Mouse (Mus musculus): ENCODE measurements around the gene Gss. TPM values are rescaled to one million over a fixed set of nuclear protein-coding genes. Genes with fewer than 3 reads are reported as not detected.
"Not testable (repeated sequence)": the region's sequence is repeated elsewhere in the genome, so short reads cannot be mapped to it uniquely, and the experiment has no call there.

Gene Gss
- polyA plus RNA-seq, 1 experiment from 2014 or later, result 29.8 TPM

- Histone ChIP-seq H3K9me3 (ENCODE audit: control insufficient read depth, low read length) (no peaks in the 10 kb centered on the region), H3K9ac (ENCODE audit: low read depth, low read length) (no peak overlapping the region), H3K4me3 (ENCODE audit: low read length) (no peak overlapping the region), H3K4me1 (ENCODE audit: control insufficient read depth, insufficient read depth, low read length) (no peaks in the 10 kb centered on the region), H3K27me3 (ENCODE audit: control insufficient read depth, insufficient read depth, low read length) (no peaks in the 10 kb centered on the region), H3K27ac (ENCODE audit: low read depth, low read length) (no peak overlapping the region), H3K36me3 (ENCODE audit: control insufficient read depth, insufficient read depth, low read length) (no peaks in the 10 kb centered on the region), H3K4me2 (replicated peaks; ENCODE audit: low read depth, low read length) (no peak overlapping the region)
- no peak for ATAC-seq (ENCODE audit: low FRiP score, low TSS enrichment)
Measured at GRCm38 (mm10) chr2:155552336-155552735, 40.3 kb downstream of the Gss start.

GRCm38 (mm10) chr2:155546955-155547354 is 45.7 kb downstream of the Gss start:
- H3K9ac ChIP-seq (ENCODE audit: low read depth, low read length), result no peak overlapping the region
- no peaks in the 10 kb centered on the region for H3K27me3 ChIP-seq (ENCODE audit: control insufficient read depth, insufficient read depth, low read length)
- no peaks in the 10 kb centered on the region for H3K4me1 ChIP-seq (ENCODE audit: control insufficient read depth, insufficient read depth, low read length)
- no peak overlapping the region for H3K4me3 ChIP-seq (ENCODE audit: low read length)
- no peak overlapping the region for H3K27ac ChIP-seq (ENCODE audit: low read depth, low read length)
- no peaks in the 10 kb centered on the region for H3K36me3 ChIP-seq (ENCODE audit: control insufficient read depth, insufficient read depth, low read length)
- no peak overlapping the region for H3K4me2 ChIP-seq (replicated peaks; ENCODE audit: low read depth, low read length)
- WGBS, result 79% methylated on average over 1 of the region's 1 CpGs
- H3K9me3 ChIP-seq (ENCODE audit: control insufficient read depth, low read length), result no peaks in the 10 kb centered on the region
- ATAC-seq (ENCODE audit: low FRiP score, low TSS enrichment), result no peak

DNA sequence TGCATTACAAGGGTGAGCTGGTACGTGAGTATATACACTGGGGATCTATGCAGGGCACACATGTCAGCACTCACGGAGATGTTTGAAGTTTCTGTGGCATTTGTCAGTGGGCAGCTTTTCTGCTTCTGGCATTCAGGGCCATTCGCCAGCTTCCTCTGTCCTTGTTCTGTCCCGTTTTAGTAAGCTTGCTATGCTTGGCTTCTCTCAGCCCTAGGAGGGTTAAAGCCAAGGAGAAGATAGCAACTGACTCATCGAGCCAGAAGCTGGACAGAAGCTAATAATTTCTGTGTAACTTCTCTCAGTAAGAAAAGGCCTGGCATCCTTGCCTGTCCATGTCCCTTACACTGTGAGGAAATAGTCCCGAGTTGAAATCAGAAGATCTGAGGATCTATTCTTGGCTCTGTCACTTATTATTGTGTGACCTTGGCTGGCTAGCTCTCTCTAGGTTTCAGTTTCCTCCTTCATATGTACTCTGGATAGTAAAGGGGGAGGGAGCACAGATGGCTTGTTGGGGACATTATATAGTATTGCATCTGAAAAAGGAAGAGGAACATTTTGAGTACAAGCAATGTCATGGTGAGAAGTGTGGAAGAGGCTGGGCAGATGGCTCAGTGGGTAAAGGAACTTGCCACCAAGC is 51.7 kb downstream of the Gss start:
- Histone ChIP-seq H3K36me3 (ENCODE audit: control insufficient read depth, insufficient read depth, low read length) (no peaks in the 10 kb centered on the region), H3K4me3 (ENCODE audit: low read length) (no peak overlapping the region), H3K9me3 (ENCODE audit: control insufficient read depth, low read length) (no peaks in the 10 kb centered on the region), H3K4me1 (ENCODE audit: control insufficient read depth, insufficient read depth, low read length) (no peaks in the 10 kb centered on the region), H3K27me3 (ENCODE audit: control insufficient read depth, insufficient read depth, low read length) (no peaks in the 10 kb centered on the region), H3K27ac (ENCODE audit: low read depth, low read length) (no peak overlapping the region), H3K4me2 (replicated peaks; ENCODE audit: low read depth, low read length) (no peak overlapping the region), H3K9ac (ENCODE audit: low read depth, low read length) (no peak overlapping the region)
- ATAC-seq (ENCODE audit: low FRiP score, low TSS enrichment), result no peak
- 72% methylated on average over 6 of the region's 6 CpGs for WGBS

GRCm38 (mm10) chr2:155539696-155540095 is 52.9 kb downstream of the Gss start:
- H3K9ac ChIP-seq (ENCODE audit: low read depth, low read length), result no peak overlapping the region
- no peaks in the 10 kb centered on the region for H3K36me3 ChIP-seq (ENCODE audit: control insufficient read depth, insufficient read depth, low read length)
- no peaks in the 10 kb centered on the region for H3K9me3 ChIP-seq (ENCODE audit: control insufficient read depth, low read length)
- no peaks in the 10 kb centered on the region for H3K4me1 ChIP-seq (ENCODE audit: control insufficient read depth, insufficient read depth, low read length)
- ATAC-seq (ENCODE audit: low FRiP score, low TSS enrichment), result no peak
- no peaks in the 10 kb centered on the region for H3K27me3 ChIP-seq (ENCODE audit: control insufficient read depth, insufficient read depth, low read length)
- no peak overlapping the region for H3K27ac ChIP-seq (ENCODE audit: low read depth, low read length)
- H3K4me3 ChIP-seq (ENCODE audit: low read length), result no peak overlapping the region
- no peak overlapping the region for H3K4me2 ChIP-seq (replicated peaks; ENCODE audit: low read depth, low read length)

DNA sequence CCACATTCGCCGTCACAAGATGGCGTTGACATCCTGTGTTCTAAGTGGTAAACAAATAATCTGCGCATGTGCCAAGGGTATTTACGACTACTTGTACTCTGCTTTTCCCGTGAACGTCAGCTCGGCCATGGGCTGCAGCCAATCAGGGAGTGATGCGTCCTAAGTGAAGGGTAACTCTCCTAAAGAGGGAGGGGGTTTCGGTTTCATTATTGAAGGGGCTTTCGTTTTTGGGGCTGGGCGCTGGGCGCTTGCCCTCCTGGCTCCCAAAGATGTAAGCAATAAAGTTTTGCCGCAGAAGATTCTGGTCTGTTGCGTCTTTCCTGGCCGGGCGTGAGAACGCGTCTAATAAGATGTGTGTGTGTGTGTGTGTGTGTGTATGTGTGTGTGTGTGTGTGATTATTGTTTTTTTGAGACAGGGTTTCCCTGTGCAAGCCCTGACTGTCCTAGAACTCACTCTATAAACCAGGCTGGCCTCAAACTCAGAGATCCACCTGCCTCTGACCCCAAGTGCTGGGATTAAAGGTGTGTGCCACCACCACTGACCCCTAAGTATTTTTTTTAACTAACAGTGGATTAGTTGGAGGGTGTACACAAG is 54.0 kb downstream of the Gss start:
- not testable (repeated sequence) for H3K9me3 ChIP-seq (ENCODE audit: control insufficient read depth, low read length); H3K9ac ChIP-seq (ENCODE audit: low read depth, low read length); H3K4me2 ChIP-seq (replicated peaks; ENCODE audit: low read depth, low read length); H3K4me1 ChIP-seq (ENCODE audit: control insufficient read depth, insufficient read depth, low read length); H3K4me3 ChIP-seq (ENCODE audit: low read length); H3K27me3 ChIP-seq (ENCODE audit: control insufficient read depth, insufficient read depth, low read length); H3K36me3 ChIP-seq (ENCODE audit: control insufficient read depth, insufficient read depth, low read length); ATAC-seq (ENCODE audit: low FRiP score, low TSS enrichment); H3K27ac ChIP-seq (ENCODE audit: low read depth, low read length)
- WGBS, result 82% methylated on average over 12 of the region's 19 CpGs

GRCm38 (mm10) chr2:155537761-155538462 is 54.7 kb downstream of the Gss start:
- Histone ChIP-seq H3K9ac (ENCODE audit: low read depth, low read length) (no peak overlapping the region), H3K4me2 (replicated peaks; ENCODE audit: low read depth, low read length) (no peak overlapping the region), H3K9me3 (ENCODE audit: control insufficient read depth, low read length) (no peaks in the 10 kb centered on the region), H3K27ac (ENCODE audit: low read depth, low read length) (no peak overlapping the region), H3K4me3 (ENCODE audit: low read length) (no peak overlapping the region), H3K27me3 (ENCODE audit: control insufficient read depth, insufficient read depth, low read length) (no peaks in the 10 kb centered on the region), H3K4me1 (ENCODE audit: control insufficient read depth, insufficient read depth, low read length) (no peaks in the 10 kb centered on the region), H3K36me3 (ENCODE audit: control insufficient read depth, insufficient read depth, low read length) (no peaks in the 10 kb centered on the region)
- WGBS, result 79% methylated on average over 5 of the region's 5 CpGs
- no peak for ATAC-seq (ENCODE audit: low FRiP score, low TSS enrichment)

DNA sequence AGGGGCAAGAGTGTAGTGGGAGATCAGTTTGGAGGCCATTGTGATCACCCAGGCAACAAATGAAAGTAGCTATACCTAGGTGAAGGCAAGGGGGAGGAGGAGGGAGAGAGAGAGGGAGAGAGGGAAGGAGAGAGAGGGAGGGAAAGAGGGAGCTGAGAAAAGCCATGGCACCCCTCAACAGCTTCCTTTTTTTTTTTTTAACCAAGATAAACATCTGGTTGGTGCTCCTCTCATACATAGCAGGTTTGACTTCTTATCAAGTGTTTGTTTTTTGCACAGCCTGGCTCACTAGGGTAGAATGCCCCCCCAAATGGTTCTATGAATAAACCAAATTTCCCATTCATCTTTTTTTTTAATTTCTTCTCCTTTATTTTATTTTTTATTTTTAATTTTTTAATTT is 56.3 kb downstream of the Gss start:
- Histone ChIP-seq H3K4me3 (ENCODE audit: low read length) (no peak overlapping the region), H3K4me1 (ENCODE audit: control insufficient read depth, insufficient read depth, low read length) (no peaks in the 10 kb centered on the region), H3K9me3 (ENCODE audit: control insufficient read depth, low read length) (no peaks in the 10 kb centered on the region), H3K36me3 (ENCODE audit: control insufficient read depth, insufficient read depth, low read length) (no peaks in the 10 kb centered on the region), H3K27ac (ENCODE audit: low read depth, low read length) (no peak overlapping the region), H3K27me3 (ENCODE audit: control insufficient read depth, insufficient read depth, low read length) (no peaks in the 10 kb centered on the region), H3K4me2 (replicated peaks; ENCODE audit: low read depth, low read length) (no peak overlapping the region), H3K9ac (ENCODE audit: low read depth, low read length) (no peak overlapping the region)
- no peak for ATAC-seq (ENCODE audit: low FRiP score, low TSS enrichment)

DNA sequence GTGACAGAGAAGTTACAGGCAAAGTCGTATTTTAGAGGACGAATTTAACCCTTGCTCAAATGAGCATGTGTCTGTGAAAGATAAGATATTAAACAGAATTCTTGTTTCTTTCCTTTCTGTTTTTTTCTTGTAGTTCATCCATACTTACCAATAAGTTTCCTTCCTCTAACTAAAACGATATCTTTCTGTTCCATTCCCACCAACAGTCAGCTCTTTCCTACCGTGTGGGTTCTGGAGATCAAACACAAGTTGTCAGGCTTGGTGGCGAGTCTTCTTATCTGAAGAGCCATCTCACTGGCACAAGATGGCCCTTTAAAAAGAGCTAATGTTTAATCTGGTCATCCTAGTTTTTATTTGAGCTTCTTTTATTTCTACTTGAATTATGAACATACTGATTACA is 65.2 kb downstream of the Gss start:
- no peak overlapping the region for H3K4me3 ChIP-seq (ENCODE audit: low read length)
- H3K27me3 ChIP-seq (ENCODE audit: control insufficient read depth, insufficient read depth, low read length), result no peaks in the 10 kb centered on the region
- no peak overlapping the region for H3K27ac ChIP-seq (ENCODE audit: low read depth, low read length)
- H3K36me3 ChIP-seq (ENCODE audit: control insufficient read depth, insufficient read depth, low read length), result no peaks in the 10 kb centered on the region
- no peak for ATAC-seq (ENCODE audit: low FRiP score, low TSS enrichment)
- no peaks in the 10 kb centered on the region for H3K9me3 ChIP-seq (ENCODE audit: control insufficient read depth, low read length)
- 73% methylated on average over 5 of the region's 5 CpGs for WGBS
- no peak overlapping the region for H3K4me2 ChIP-seq (replicated peaks; ENCODE audit: low read depth, low read length)
- H3K4me1 ChIP-seq (ENCODE audit: control insufficient read depth, insufficient read depth, low read length), result no peaks in the 10 kb centered on the region
- no peak overlapping the region for H3K9ac ChIP-seq (ENCODE audit: low read depth, low read length)

DNA sequence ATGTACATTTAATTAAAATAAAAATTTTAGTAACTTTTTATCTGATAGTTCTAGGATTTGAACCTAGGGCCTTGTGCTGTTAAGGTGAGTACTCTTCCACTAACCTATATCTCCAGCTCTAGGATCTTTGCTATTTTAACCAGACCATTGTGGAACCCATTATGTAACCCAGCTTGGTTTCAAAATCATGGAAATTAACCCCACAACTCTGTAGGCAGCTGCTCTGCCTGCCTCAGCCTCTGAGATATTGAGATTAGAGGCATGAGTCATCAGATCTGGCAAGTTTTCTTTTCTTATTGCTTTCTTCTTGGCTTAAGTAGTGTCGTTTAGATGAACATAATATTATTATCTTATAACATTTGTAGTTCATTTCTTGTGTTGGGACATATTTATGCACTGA is 68.2 kb downstream of the Gss start:
- Histone ChIP-seq H3K27me3 (ENCODE audit: control insufficient read depth, insufficient read depth, low read length) (no peaks in the 10 kb centered on the region), H3K9ac (ENCODE audit: low read depth, low read length) (no peak overlapping the region), H3K4me2 (replicated peaks; ENCODE audit: low read depth, low read length) (no peak overlapping the region), H3K9me3 (ENCODE audit: control insufficient read depth, low read length) (no peaks in the 10 kb centered on the region), H3K4me3 (ENCODE audit: low read length) (no peak overlapping the region), H3K4me1 (ENCODE audit: control insufficient read depth, insufficient read depth, low read length) (no peaks in the 10 kb centered on the region), H3K27ac (ENCODE audit: low read depth, low read length) (no peak overlapping the region), H3K36me3 (ENCODE audit: control insufficient read depth, insufficient read depth, low read length) (no peaks in the 10 kb centered on the region)
- 69% methylated on average over 1 of the region's 1 CpGs for WGBS
- no peak for ATAC-seq (ENCODE audit: low FRiP score, low TSS enrichment)

Measured in kidney, embryonic 14.5 days (tissue).